Mouse (Mus musculus): Measurements from ENCODE around the gene Maged1. TPM values are rescaled to one million over a fixed set of nuclear protein-coding genes. Genes with fewer than 3 reads are reported as not detected.
"Not testable (repeated sequence)": the region's sequence is repeated elsewhere in the genome, so short reads cannot be mapped to it uniquely, and the experiment has no call there.

The Maged1 gene
- polyA plus RNA-seq, 1 experiment from 2014 or later = 802 TPM

DNA sequence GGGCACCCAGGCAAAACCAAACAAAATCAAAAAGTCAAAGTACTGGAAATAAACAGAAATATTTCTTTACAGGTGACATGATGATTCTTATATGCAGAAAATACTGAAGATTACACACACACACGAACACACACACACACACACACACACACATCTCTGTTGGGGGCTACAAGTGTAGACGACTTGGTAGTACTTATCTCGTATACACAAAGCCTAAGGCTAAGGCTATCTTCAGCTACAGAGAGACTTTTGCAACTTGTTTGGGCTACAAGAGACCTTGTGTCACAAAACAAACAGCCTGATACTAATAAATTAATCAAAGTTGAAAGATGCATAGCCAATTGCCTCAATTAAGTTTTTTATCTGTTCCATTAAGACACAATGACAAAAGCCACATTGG lies 19.8 kb downstream of the Maged1 start:
- Histone ChIP-seq H3K9ac (no peak overlapping the region), H3K4me3 (no peak overlapping the region), H3K27me3 (no peaks in the 10 kb centered on the region), H3K4me1 (no peaks in the 10 kb centered on the region), H3K4me2 (replicated peaks) (no peak overlapping the region), H3K36me3 (no peaks in the 10 kb centered on the region), H3K9me3 (no peaks in the 10 kb centered on the region), H3K27ac (no peak overlapping the region)
- no peak for ATAC-seq (ENCODE audit: insufficient number of reproducible peaks, insufficient read depth, low FRiP score, low TSS enrichment)
- WGBS = 68% methylated on average over 3 of the region's 3 CpGs

DNA sequence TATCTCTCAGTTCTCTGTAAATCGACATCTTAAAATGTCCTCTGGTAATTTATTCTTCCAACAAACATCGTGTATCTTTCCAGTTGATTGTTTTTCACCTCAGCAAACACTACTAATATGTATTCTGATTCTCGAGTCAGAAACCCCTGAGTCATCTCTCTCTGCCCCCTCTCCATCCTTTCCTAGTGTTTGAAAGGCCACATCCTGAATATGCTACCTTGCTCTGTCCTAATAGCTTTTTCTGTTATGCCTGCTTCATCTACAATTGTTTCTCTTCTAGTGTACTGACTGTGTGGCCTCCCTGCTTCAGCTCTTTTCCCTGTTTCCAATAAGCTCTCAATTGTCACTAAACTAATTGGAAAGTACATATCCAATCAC lies 33.5 kb downstream of the Maged1 start:
- WGBS = 67% methylated on average over 3 of the region's 3 CpGs
- no peak for ATAC-seq (ENCODE audit: insufficient number of reproducible peaks, insufficient read depth, low FRiP score, low TSS enrichment)
- H3K4me1 ChIP-seq = no peaks in the 10 kb centered on the region
- H3K27ac ChIP-seq = no peak overlapping the region
- no peak overlapping the region for H3K9ac ChIP-seq
- H3K4me3 ChIP-seq = no peak overlapping the region
- H3K36me3 ChIP-seq = no peaks in the 10 kb centered on the region
- H3K4me2 ChIP-seq (replicated peaks) = no peak overlapping the region
- no peaks in the 10 kb centered on the region for H3K27me3 ChIP-seq
- H3K9me3 ChIP-seq = no peaks in the 10 kb centered on the region

DNA sequence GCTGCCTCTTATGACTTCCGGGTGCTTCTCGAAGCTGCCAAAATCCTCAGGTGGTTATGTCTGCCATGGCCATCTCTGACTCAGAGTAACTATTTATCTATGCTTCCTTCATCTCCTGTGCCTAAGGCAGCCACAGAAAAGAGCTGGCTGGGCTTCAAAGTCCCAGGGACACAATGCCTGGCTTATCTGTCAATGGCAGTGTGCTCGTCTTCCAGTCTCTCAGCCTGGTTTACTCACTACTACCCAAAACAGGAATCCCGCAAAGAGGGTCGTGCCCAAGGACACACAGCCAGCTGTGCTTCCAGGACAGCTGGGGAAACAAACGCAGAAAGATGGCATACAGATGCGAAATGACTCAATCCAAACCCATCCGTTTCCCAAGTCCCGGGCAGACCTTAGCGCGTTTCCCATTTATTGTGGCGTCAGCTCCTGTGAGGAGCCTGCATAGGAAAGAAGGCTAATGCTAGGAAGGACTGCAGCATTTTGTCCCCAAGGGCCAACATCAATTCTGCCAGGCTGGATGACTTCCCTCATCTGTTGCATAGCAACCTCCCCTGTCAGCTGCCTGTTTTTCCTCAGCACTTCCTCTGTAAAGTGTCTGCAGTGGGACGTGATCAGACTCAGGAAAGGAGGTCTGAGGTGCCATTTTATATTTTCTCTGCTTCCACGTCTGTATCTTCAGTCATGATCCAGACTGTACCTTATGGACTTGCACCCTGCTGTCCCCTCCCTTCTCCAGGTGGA lies 34.1 kb downstream of the Maged1 start:
- not testable (repeated sequence) for H3K27me3 ChIP-seq; H3K27ac ChIP-seq; H3K9me3 ChIP-seq; H3K4me1 ChIP-seq; H3K4me3 ChIP-seq; ATAC-seq (ENCODE audit: insufficient number of reproducible peaks, insufficient read depth, low FRiP score, low TSS enrichment); H3K4me2 ChIP-seq (replicated peaks); H3K36me3 ChIP-seq; H3K9ac ChIP-seq
- WGBS = 33% methylated on average over 8 of the region's 14 CpGs

GRCm38 (mm10) chrX:94486001-94486792 lies 55.7 kb downstream of the Maged1 start:
- 0 out of 2 replicates have a peak, but pooled peaks cover 6% of the 10 kb centered on the region for H3K27me3 ChIP-seq
- no peaks in the 10 kb centered on the region for H3K4me1 ChIP-seq
- H3K9ac ChIP-seq = no peak overlapping the region
- no peak overlapping the region for H3K4me2 ChIP-seq (replicated peaks)
- H3K27ac ChIP-seq = no peak overlapping the region
- WGBS = 88% methylated on average over 2 of the region's 2 CpGs
- no peak overlapping the region for H3K4me3 ChIP-seq
- ATAC-seq (ENCODE audit: insufficient number of reproducible peaks, insufficient read depth, low FRiP score, low TSS enrichment) = no peak
- no peaks in the 10 kb centered on the region for H3K36me3 ChIP-seq
- H3K9me3 ChIP-seq = no peaks in the 10 kb centered on the region

Other genes starting within 250 kb of the Maged1 start
- 0.15 TPM in 1 of 2 replicates, not detected in the other for gene Fam90a1b, start 175.4 kb downstream of the Maged1 start, polyA plus RNA-seq (2016; fragmentation: Nextera tagmentation; extraction: Ambion mirVana)
- gene Apoo, start 175.0 kb downstream of the Maged1 start, polyA plus RNA-seq (2016; fragmentation: Nextera tagmentation; extraction: Ambion mirVana) = 92.1 and 93.4 TPM in 2 replicates
- 7.4 and 8.4 TPM in 2 replicates for gene Gspt2, start 93.9 kb upstream of the Maged1 start, polyA plus RNA-seq (2016; fragmentation: Nextera tagmentation; extraction: Ambion mirVana)
- gene Zxdb, start 182.4 kb upstream of the Maged1 start, polyA plus RNA-seq (2016; fragmentation: Nextera tagmentation; extraction: Ambion mirVana) = 1.7 and 2.1 TPM in 2 replicates

Measured in embryonic facial prominence, embryonic 12.5 days (tissue).